Mouse (Mus musculus) midbrain, embryonic 14.5 days (tissue): Measurements from ENCODE around the gene Gpsm3. TPM values are rescaled to one million over a fixed set of nuclear protein-coding genes. Genes with fewer than 3 reads are reported as not detected.

Source experiments
- ATAC-seq: fragments of 200-750 bp; cut with Nextera tagmentation; 2 replicates; pipeline ENCODE4 v1.8.0; 2017; ENCODE audit warnings: moderate number of reproducible peaks, moderate library complexity; ENCODE audit not compliant: low FRiP score, low TSS enrichment
- DNase-seq: peaks from one replicate; pipeline ENCODE4 v3.0.0-alpha.2; 2015
- H3K27ac ChIP-seq: fragments of 300-500 bp; sonication (generic); replicated peaks from 2 replicates; pipeline ENCODE4 v1.5.1; 2014; ENCODE audit warnings: mild to moderate bottlenecking, low read depth, low read length, moderate library complexity
- H3K27me3 ChIP-seq: fragments of 300-500 bp; sonication (generic); 2 replicates; pipeline ENCODE4 v1.6.1; 2014; ENCODE audit warnings: low read length, control low read depth, mixed read lengths; ENCODE audit not compliant: control insufficient read depth, insufficient read depth
- H3K36me3 ChIP-seq: fragments of 300-500 bp; sonication (generic); 2 replicates; pipeline ENCODE4 v1.6.1; 2014; ENCODE audit warnings: low read length, control low read depth; ENCODE audit not compliant: control insufficient read depth, insufficient read depth
- H3K4me1 ChIP-seq: fragments of 300-500 bp; sonication (generic); 2 replicates; pipeline ENCODE4 v1.6.1; 2014; ENCODE audit warnings: mild to moderate bottlenecking, antibody characterized with exemption, low read length, control low read depth; ENCODE audit not compliant: control insufficient read depth, insufficient read depth
- H3K4me2 ChIP-seq: fragments of 300-500 bp; sonication (generic); 2 replicates; pipeline ENCODE4 v1.6.1; 2014; ENCODE audit warnings: mild to moderate bottlenecking, low read length, moderate library complexity
- H3K4me3 ChIP-seq: fragments of 300-500 bp; sonication (generic); replicated peaks from 2 replicates; pipeline ENCODE4 v1.5.1; 2014; ENCODE audit warnings: low read depth, low read length
- H3K9ac ChIP-seq: fragments of 300-500 bp; sonication (generic); replicated peaks from 2 replicates; pipeline ENCODE4 v1.6.1; 2014; ENCODE audit warnings: mild to moderate bottlenecking, low read length, moderate library complexity
- H3K9me3 ChIP-seq: fragments of 300-500 bp; sonication (generic); 2 replicates; pipeline ENCODE4 v1.6.1; 2016; ENCODE audit warnings: low read length, control low read depth, mixed read lengths; ENCODE audit not compliant: control insufficient read depth
- WGBS: fragments of 180-500 bp; shearing (Covaris S2); extraction: QIAGEN DNeasy Blood & Tissue Kit; methylation state at CpG from one replicate; pipeline ENCODE4 v1.1.7; 2014; 5-methylcytosine and 5-hydroxymethylcytosine counted together
- polyA plus RNA-seq: library from polyadenylated mRNA; unstranded; fragments of >200 nt; fragmentation: Nextera tagmentation; extraction: Ambion mirVana; gene quantifications from 2 replicates; pipeline ENCODE4 v1.2.1, GENCODE M21; 2014

Gpsm3 gene
- polyA plus RNA-seq, 1 experiment from 2014 or later: 4.3 TPM

GRCm38 (mm10) chr17:34632261-34632691 lies 42.7 kb downstream of the Gpsm3 start:
- Histone ChIP-seq H3K27me3 (peaks cover 14% of the 10 kb centered on the region; the same call in 1 of the 2 replicates), H3K27ac (no peak overlapping the region), H3K4me3 (peak overlapping the region; percentile 71), H3K9ac (peak overlapping the region; percentile 43; the same call in 1 of the 2 replicates), H3K4me2 (peak overlapping the region; percentile 90), H3K9me3 (no peaks in the 10 kb centered on the region), H3K36me3 (no peaks in the 10 kb centered on the region), H3K4me1 (peaks cover 44% of the 10 kb centered on the region)
- ATAC-seq: no peak
- WGBS: 1% methylated on average over 26 of the region's 26 CpGs
- DNase-seq: peak; percentile 43

- Histone ChIP-seq H3K4me3 (no peak overlapping the region), H3K9ac (no peak overlapping the region), H3K27me3 (peaks cover 14% of the 10 kb centered on the region; the same call in 1 of the 2 replicates), H3K36me3 (no peaks in the 10 kb centered on the region), H3K4me2 (no peak overlapping the region), H3K4me1 (peaks cover 19% of the 10 kb centered on the region), H3K27ac (no peak overlapping the region), H3K9me3 (no peaks in the 10 kb centered on the region)
- ATAC-seq: no peak
- no peak for DNase-seq
- 86% methylated on average over 2 of the region's 2 CpGs for WGBS
Measured at GRCm38 (mm10) chr17:34635671-34636070, 46.1 kb downstream of the Gpsm3 start.

- Histone ChIP-seq H3K4me3 (no peak overlapping the region), H3K4me1 (peaks cover 1% of the 10 kb centered on the region; the same call in 1 of the 2 replicates), H3K9ac (no peak overlapping the region), H3K27ac (no peak overlapping the region), H3K4me2 (no peak overlapping the region), H3K27me3 (peaks cover 1% of the 10 kb centered on the region; the same call in 1 of the 2 replicates), H3K9me3 (no peaks in the 10 kb centered on the region), H3K36me3 (no peaks in the 10 kb centered on the region)
- ATAC-seq: no peak
- DNase-seq: no peak
- 74% methylated on average over 3 of the region's 3 CpGs for WGBS
Measured at GRCm38 (mm10) chr17:34637459-34637858, 47.9 kb downstream of the Gpsm3 start.

GRCm38 (mm10) chr17:34639461-34640255 lies 50.1 kb downstream of the Gpsm3 start:
- no peaks in the 10 kb centered on the region for H3K9me3 ChIP-seq
- DNase-seq: no peak
- H3K27me3 ChIP-seq: no peaks in the 10 kb centered on the region
- no peaks in the 10 kb centered on the region for H3K4me1 ChIP-seq
- H3K27ac ChIP-seq: no peak overlapping the region
- H3K4me2 ChIP-seq: no peak overlapping the region
- H3K36me3 ChIP-seq: no peaks in the 10 kb centered on the region
- no peak overlapping the region for H3K9ac ChIP-seq
- ATAC-seq: no peak
- WGBS: 86% methylated on average over 7 of the region's 7 CpGs
- no peak overlapping the region for H3K4me3 ChIP-seq

- peak overlapping the region; percentile 16; the same call in 1 of the 2 replicates for H3K9ac ChIP-seq
- H3K4me1 ChIP-seq: peaks cover 11% of the 10 kb centered on the region
- H3K36me3 ChIP-seq: no peaks in the 10 kb centered on the region; the same call in 1 of the 2 replicates
- DNase-seq: peak; percentile 64
- H3K27me3 ChIP-seq: no peaks in the 10 kb centered on the region
- no peaks in the 10 kb centered on the region for H3K9me3 ChIP-seq
- no peak overlapping the region for H3K4me3 ChIP-seq
- H3K27ac ChIP-seq: peak overlapping the region; percentile 73
- H3K4me2 ChIP-seq: no peak overlapping the region
- peak; percentile 25; the same call in 1 of the 2 replicates for ATAC-seq
- 12% methylated on average over 11 of the region's 11 CpGs for WGBS
Measured at GRCm38 (mm10) chr17:34640778-34641601, 51.4 kb downstream of the Gpsm3 start.

Other genes starting within 250 kb of the Gpsm3 start
- gene Btnl2, start 235.0 kb upstream of the Gpsm3 start, polyA plus RNA-seq: not detected in 2 replicates
- gene Btnl1, start 212.7 kb upstream of the Gpsm3 start, polyA plus RNA-seq: not detected in 2 replicates
- gene BC051142, start 191.0 kb upstream of the Gpsm3 start, polyA plus RNA-seq: 5.8 and 6.2 TPM in 2 replicates
- not detected in 2 replicates for gene Btnl4, start 112.5 kb upstream of the Gpsm3 start, polyA plus RNA-seq
- not detected in 2 replicates for gene Btnl6, start 72.5 kb upstream of the Gpsm3 start, polyA plus RNA-seq
- 9.9 and 10.3 TPM in 2 replicates for gene Notch4, start 25.5 kb upstream of the Gpsm3 start, polyA plus RNA-seq
- 12.8 and 13.5 TPM in 2 replicates for gene Pbx2, start 1.5 kb downstream of the Gpsm3 start, polyA plus RNA-seq
- gene Ager, start 8.1 kb downstream of the Gpsm3 start, polyA plus RNA-seq: 1.2 and 1.4 TPM in 2 replicates
- 223 and 269 TPM in 2 replicates for gene Rnf5, start 13.9 kb downstream of the Gpsm3 start, polyA plus RNA-seq
- gene Agpat1, start 14.5 kb downstream of the Gpsm3 start, polyA plus RNA-seq: 122 and 123 TPM in 2 replicates
- 6.7 and 9.5 TPM in 2 replicates for gene Egfl8, start 26.2 kb downstream of the Gpsm3 start, polyA plus RNA-seq
- 23.4 and 25.5 TPM in 2 replicates for gene Ppt2, start 38.7 kb downstream of the Gpsm3 start, polyA plus RNA-seq
- 12.4 and 13.6 TPM in 2 replicates for gene Prrt1, start 39.7 kb downstream of the Gpsm3 start, polyA plus RNA-seq
- 11.2 and 14.5 TPM in 2 replicates for gene Fkbpl, start 55.0 kb downstream of the Gpsm3 start, polyA plus RNA-seq
- gene Atf6b, start 57.3 kb downstream of the Gpsm3 start, polyA plus RNA-seq: 97.1 TPM in 2 replicates
- gene Tnxb, start 80.7 kb downstream of the Gpsm3 start, polyA plus RNA-seq: 0.13 and 0.24 TPM in 2 replicates
- gene C4b, start 154.1 kb downstream of the Gpsm3 start, polyA plus RNA-seq: 0.09 TPM in 1 of 2 replicates, not detected in the other
- gene Cyp21a1, start 214.8 kb downstream of the Gpsm3 start, polyA plus RNA-seq: not detected in 2 replicates
- 32.1 and 39.3 TPM in 2 replicates for gene Stk19, start 247.1 kb downstream of the Gpsm3 start, polyA plus RNA-seq
- 66.6 and 68.6 TPM in 2 replicates for gene Dxo, start 247.2 kb downstream of the Gpsm3 start, polyA plus RNA-seq